Mouse (Mus musculus): Measurements from ENCODE around the gene Lhfpl4. TPM values are rescaled to one million over a fixed set of nuclear protein-coding genes. Genes with fewer than 3 reads are reported as not detected.

The Lhfpl4 gene
- total RNA-seq, 2 experiments from 2014 or later, result 0.29 to 0.34 TPM

DNA sequence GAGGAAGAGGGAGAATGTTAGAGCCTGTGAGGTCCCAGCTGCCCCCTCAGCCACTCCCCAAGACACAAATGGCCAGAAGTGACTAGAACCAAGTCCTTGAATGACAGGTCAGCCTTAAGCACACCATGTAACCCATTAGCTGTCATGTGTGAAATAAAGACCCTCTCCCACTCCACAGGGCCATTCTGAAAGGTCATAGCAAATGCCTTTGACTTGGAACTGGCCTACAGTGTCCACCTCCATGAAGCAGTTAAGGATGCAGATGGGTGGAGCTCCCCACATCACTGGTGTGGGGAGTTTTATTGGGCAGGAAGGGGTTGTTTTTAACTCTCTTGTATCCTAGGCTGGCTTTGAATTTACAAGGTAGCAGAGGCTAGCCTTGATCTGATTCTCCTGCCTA, 23.2 kb downstream of the Lhfpl4 start:
- no peak for DNase-seq (ENCODE audit: low spot score)
- intact Hi-C loops (cut with DNase I), result loop anchor here (5.0 kb wide), 3 partner anchors 65 to 295 kb away; partner anchors contain the start of gene Mtmr14

DNA sequence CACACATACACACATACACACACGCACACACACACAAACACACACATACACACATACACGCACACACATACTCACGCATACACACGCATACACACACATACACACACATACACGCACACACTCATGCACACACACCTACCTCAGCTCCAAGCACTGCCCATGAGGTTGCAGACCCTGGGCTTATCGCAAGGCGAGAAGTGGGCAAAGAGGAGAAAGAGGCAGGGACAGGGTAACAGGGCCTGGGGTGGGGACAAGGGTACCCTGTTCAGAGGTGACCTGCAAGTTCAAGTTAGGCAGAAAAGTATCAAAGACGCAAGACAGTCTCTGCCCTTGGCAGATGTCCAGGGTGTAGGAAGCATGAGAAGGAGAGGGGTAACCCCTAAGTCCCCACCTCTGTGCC, 24.5 kb downstream of the Lhfpl4 start:
- intact Hi-C loops (cut with DNase I), result loop anchor here (5.0 kb wide), 3 partner anchors 67 to 297 kb away; partner anchors contain the start of gene Mtmr14
- no peak for DNase-seq (ENCODE audit: low spot score)

DNA sequence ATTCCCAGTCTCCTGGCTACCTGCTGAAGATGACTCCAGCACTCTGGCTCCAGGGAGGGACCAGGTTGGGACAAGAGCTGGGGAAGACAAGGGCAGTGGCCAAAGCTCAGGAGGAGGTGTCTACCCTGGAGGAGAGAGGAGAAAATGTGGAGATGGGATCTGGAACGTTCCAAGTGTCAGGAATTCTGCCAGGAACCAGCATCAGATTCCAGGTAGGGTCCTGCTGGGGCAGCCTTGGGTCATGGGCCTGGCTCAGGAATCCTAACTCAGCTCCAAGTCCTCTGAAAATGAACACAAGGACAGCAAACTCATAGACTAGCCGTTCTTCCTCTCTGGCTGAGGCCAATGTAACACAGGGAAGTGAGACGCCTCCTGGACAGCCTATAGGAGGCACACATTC, 25.3 kb downstream of the Lhfpl4 start:
- DNase-seq (ENCODE audit: low spot score), result no peak
- intact Hi-C loops (cut with DNase I), result loop anchor here (5.0 kb wide), 3 partner anchors 67 to 297 kb away; partner anchors contain the start of gene Mtmr14

DNA sequence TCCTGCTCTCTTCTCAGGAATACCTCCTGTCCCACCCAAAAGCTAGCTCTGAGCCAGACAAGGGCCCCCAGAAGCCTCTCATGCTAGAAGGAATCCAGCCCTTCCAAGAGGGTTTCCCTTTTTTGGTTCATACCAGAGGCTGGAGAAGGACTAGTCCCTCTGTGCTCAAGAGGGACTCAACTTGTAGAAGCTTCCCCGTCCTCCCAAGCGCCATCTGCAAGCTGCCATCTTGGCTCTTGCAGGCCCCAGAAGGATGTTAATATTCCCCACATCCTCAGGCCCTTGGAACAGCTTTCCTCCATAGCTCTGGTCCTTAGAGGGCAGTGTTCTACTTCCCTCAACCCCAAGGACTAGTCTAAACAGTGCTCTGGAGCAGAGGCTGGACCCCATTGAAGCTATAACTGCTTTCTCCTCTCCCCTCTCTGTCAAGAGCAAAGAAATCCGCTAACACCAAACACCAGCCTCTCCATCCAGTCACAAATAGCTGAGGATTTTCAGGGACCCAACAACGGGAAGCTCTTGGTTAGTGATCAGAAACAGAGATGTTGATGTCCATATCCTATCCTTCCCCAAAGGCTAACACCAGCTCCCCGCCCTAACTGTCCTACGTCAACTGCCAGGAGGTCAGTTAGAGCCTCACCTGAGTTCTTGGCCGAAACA, 26.7 kb downstream of the Lhfpl4 start:
- intact Hi-C loops (cut with DNase I), result no loop called here

GRCm38 (mm10) chr6:113166661-113167251, 28.4 kb downstream of the Lhfpl4 start:
- peak; percentile 43 for DNase-seq (ENCODE audit: low spot score)
- intact Hi-C loops (cut with DNase I), result no loop called here

More for the DNA sequence above, 26.7 kb downstream of the Lhfpl4 start:
- no peak for DNase-seq (ENCODE audit: low spot score)

DNA sequence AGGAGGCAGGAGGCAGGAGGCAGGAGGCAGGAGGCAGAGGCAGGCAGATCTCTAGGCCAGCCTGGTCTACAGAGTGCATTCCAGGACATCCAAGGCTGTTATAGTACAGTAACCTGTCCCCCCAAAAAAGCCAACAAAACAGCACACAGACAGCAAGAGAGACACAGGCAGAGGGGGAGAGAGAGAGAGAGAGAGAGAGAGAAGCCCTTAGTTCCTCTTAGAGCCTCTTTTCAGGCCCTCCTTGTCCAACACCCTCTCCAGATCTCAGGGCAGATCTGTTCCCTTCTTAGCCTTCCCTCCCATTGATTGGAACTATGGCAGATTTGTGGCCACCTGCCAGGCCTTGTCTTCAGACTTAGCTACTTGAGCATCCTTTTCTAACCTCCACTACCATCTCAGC, 31.7 kb downstream of the Lhfpl4 start:
- intact Hi-C loops (cut with DNase I), result no loop called here
- DNase-seq (ENCODE audit: low spot score), result no peak

- DNase-seq (ENCODE audit: low spot score), result no peak
- intact Hi-C loops (cut with DNase I), result no loop called here
Measured at GRCm38 (mm10) chr6:113161982-113162381, 33.2 kb downstream of the Lhfpl4 start.

DNA sequence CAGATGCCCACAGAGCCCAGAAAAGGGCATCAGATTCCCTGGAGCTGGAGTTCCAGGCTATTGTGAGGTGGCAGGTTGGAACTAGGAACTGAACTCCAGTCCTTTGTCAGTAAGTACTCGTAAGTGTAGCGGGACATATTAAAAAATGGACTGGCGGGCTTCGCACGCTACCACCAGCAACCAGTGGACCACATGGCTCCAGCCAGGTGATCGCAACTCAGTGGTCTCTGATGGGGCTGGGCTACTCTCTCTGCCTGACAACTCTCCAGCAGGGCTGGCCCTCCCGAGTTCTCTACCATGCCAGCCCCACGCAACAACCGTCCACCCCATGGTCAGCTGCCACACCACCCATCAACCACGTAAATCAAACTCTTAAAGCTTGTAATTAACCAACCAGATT, 35.1 kb downstream of the Lhfpl4 start:
- DNase-seq (ENCODE audit: low spot score), result no peak
- intact Hi-C loops (cut with DNase I), result no loop called here

DNA sequence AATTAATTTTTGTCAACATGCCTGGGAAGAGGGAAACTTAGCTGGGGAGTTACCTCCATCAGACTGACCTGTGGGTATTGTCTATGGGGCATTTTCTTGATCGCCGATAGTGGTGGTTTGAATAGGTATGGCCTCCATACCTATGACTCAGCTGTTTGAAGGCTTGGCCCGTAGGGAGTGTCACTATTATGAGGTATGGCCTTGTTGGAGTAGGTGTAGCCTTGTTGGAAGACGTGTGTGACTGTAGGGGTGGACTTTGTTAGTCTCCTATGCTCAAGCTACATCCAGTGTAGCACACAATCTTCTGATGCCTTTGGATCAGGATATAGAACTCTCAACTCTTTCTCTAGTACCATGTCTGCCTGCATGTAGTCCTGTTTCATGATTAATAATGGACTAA, 39.1 kb downstream of the Lhfpl4 start:
- intact Hi-C loops (cut with DNase I), result no loop called here
- DNase-seq (ENCODE audit: low spot score), result no peak

- intact Hi-C loops (cut with DNase I), result no loop called here
- no peak for DNase-seq (ENCODE audit: low spot score)
Measured at GRCm38 (mm10) chr6:113154886-113155285, 40.3 kb downstream of the Lhfpl4 start.

GRCm38 (mm10) chr6:113154071-113154470, 41.1 kb downstream of the Lhfpl4 start:
- DNase-seq (ENCODE audit: low spot score), result no peak
- intact Hi-C loops (cut with DNase I), result no loop called here

GRCm38 (mm10) chr6:113145249-113145648, 49.9 kb downstream of the Lhfpl4 start:
- intact Hi-C loops (cut with DNase I), result no loop called here
- no peak for DNase-seq (ENCODE audit: low spot score)

- intact Hi-C loops (cut with DNase I), result no loop called here
- DNase-seq (ENCODE audit: low spot score), result no peak
Measured at GRCm38 (mm10) chr6:113144764-113145163, 50.4 kb downstream of the Lhfpl4 start.

DNA sequence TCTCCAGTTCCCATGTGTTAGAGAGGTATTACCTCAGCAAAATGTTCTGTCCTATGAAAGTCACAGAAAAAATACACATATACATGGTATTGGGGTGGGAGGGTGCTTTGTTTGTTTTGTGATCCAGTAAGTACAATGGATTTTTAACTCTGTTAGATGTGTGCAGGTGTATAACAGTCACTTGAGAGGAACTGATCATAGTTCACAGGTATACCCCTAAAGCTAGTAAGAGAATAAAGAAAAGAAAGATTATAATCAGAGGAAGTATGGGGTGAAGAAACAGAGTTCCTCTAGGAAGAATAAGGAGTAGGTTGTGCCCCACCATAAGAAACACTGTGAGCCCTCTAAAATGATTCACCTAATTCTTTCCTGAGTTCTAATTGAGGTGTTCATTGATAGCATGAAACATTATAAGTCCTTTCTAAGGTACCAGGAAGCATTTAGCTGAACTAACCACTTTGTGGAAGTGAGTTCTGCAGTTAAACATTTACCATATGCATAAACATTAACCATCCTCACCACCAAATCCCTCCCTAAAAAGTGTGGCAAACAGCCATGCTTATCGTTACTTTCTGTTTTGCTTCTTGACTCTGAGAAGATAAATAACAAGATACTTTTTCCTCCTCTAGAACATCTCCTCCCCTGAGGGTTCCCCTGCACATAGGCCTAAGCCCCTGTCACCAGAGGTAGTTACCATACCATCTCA, 53.6 kb downstream of the Lhfpl4 start:
- no peak for DNase-seq (ENCODE audit: low spot score)
- intact Hi-C loops (cut with DNase I), result no loop called here

- intact Hi-C loops (cut with DNase I), result no loop called here
- no peak for DNase-seq (ENCODE audit: low spot score)
Measured at GRCm38 (mm10) chr6:113133360-113133759, 61.8 kb downstream of the Lhfpl4 start.

- intact Hi-C loops (cut with DNase I), result no loop called here
- no peak for DNase-seq (ENCODE audit: low spot score)
Measured at GRCm38 (mm10) chr6:113120806-113121205, 74.4 kb downstream of the Lhfpl4 start.

Other genes with a start within 250 kb of the Lhfpl4 start
- gene Srgap3, start 248.1 kb downstream of the Lhfpl4 start, total RNA-seq (2021), result 1 to 10 TPM; 1.2 TPM
- 10 to 100 TPM; 16.5 to 16.8 TPM for gene Thumpd3, start 149.2 kb downstream of the Lhfpl4 start, total RNA-seq (2021)
- gene Setd5, start 118.0 kb downstream of the Lhfpl4 start, total RNA-seq (2021), result 10 to 100 TPM; 34.4 to 41.1 TPM
- 10 to 100 TPM; 13.1 to 15.4 TPM for gene Mtmr14, start 42.5 kb upstream of the Lhfpl4 start, total RNA-seq (2021)
- not detected for gene Cpne9, start 86.9 kb upstream of the Lhfpl4 start, total RNA-seq (2021)
- gene Brpf1, start 111.8 kb upstream of the Lhfpl4 start, total RNA-seq (2021), result 10 to 100 TPM; 12.7 to 15.8 TPM
- 1 to 10 TPM; 4.4 to 4.8 TPM for gene Ogg1, start 131.6 kb upstream of the Lhfpl4 start, total RNA-seq (2021)
- 10 to 100 TPM; 65.9 to 68.5 TPM for gene Camk1, start 148.6 kb upstream of the Lhfpl4 start, total RNA-seq (2021)
- gene Tada3, start 182.5 kb upstream of the Lhfpl4 start, total RNA-seq (2021), result 10 to 100 TPM; 21.2 to 24.4 TPM
- gene Arpc4, start 182.7 kb upstream of the Lhfpl4 start, total RNA-seq (2021), result 10 to 100 TPM; 66.4 to 74.2 TPM
- 1 to 10 TPM; 1.0 to 1.4 TPM for gene Ttll3, start 193.9 kb upstream of the Lhfpl4 start, total RNA-seq (2021)
- gene Rpusd3, start 224.0 kb upstream of the Lhfpl4 start, total RNA-seq (2021), result 10 to 100 TPM; 10.3 to 11.5 TPM
- 1 to 10 TPM; 5.6 to 9.0 TPM for gene Cidec, start 240.4 kb upstream of the Lhfpl4 start, total RNA-seq (2021)
- 10 to 100 TPM; 22.2 TPM for gene Jagn1, start 247.2 kb upstream of the Lhfpl4 start, total RNA-seq (2021)

All from heart, postnatal 25 days (tissue).